Mouse (Mus musculus) MEL (cell line): ENCODE measurements at regions not wholly inside any gene's neighbourhood (a gene's known extent, or its start where the extent isn't known, plus 50 kb on each side); places are given as distances from the start of the nearest gene placed in this dataset.

ENCODE experiments used
- CHD1 ChIP-seq: IDR thresholded peaks from 2 replicates; pipeline ENCODE4 v1.6.1; 2012; ENCODE audit warnings: low read depth, mild to moderate bottlenecking, inconsistent platforms, low read length, improper control_type of control experiment
- CTCF ChIP-seq, 3 experiments: IDR thresholded peaks in 2 of 3; conservative IDR thresholded peaks in 1 of 3; 2 replicates each; pipeline ENCODE4 v1.5.1; 2011 to 2012; ENCODE audit warnings: low read length in 3 of 3, low read depth in 2 of 3, mild to moderate bottlenecking in 2 of 3, improper control_type of control experiment in 1 of 3, inconsistent platforms in 1 of 3, mixed read lengths in 1 of 3, moderate library complexity in 1 of 3; ENCODE audit not compliant: control insufficient read depth in 1 of 3, insufficient read depth in 1 of 3, poor library complexity in 1 of 3, severe bottlenecking in 1 of 3
- E2F4 ChIP-seq: IDR thresholded peaks from 2 replicates; pipeline ENCODE4 v1.6.1; 2011; ENCODE audit warnings: low read depth, low read length, improper control_type of control experiment, borderline replicate concordance
- GABPA ChIP-seq: IDR thresholded peaks from 2 replicates; pipeline ENCODE4 v1.6.1; 2012; ENCODE audit warnings: low read depth, mild to moderate bottlenecking, inconsistent platforms, low read length, improper control_type of control experiment, moderate library complexity
- GATA1 ChIP-seq: IDR thresholded peaks from 2 replicates; pipeline ENCODE4 v1.6.1; 2011; ENCODE audit warnings: low read depth, low read length, improper control_type of control experiment
- MAX ChIP-seq: IDR thresholded peaks from 2 replicates; pipeline ENCODE4 v1.6.1; 2011; ENCODE audit warnings: low read length, improper control_type of control experiment
- MAZ ChIP-seq: IDR thresholded peaks from 2 replicates; pipeline ENCODE4 v1.6.1; 2012; ENCODE audit warnings: low read depth, mild to moderate bottlenecking, inconsistent platforms, low read length, improper control_type of control experiment
- NRF1 ChIP-seq: IDR thresholded peaks from 2 replicates; pipeline ENCODE4 v1.6.1; 2014; ENCODE audit warnings: low read depth, mild to moderate bottlenecking, inconsistent platforms, low read length, improper control_type of control experiment, moderate library complexity; ENCODE audit not compliant: poor library complexity, insufficient read depth, severe bottlenecking
- POLR2A ChIP-seq, 2 experiments: IDR thresholded peaks; 2 replicates each; pipeline ENCODE4 v1.6.1; 2011 to 2012; ENCODE audit warnings: low read length in 2 of 2, mild to moderate bottlenecking in 2 of 2, control low read depth in 1 of 2, improper control_type of control experiment in 1 of 2, low read depth in 1 of 2, moderate library complexity in 1 of 2; ENCODE audit not compliant: control insufficient read depth in 1 of 2, insufficient read depth in 1 of 2, poor library complexity in 1 of 2
- TAL1 ChIP-seq: IDR thresholded peaks from 2 replicates; pipeline ENCODE4 v1.6.1; 2012; ENCODE audit warnings: mild to moderate bottlenecking, inconsistent platforms, low read length, moderate library complexity, mixed read lengths
- TCF12 ChIP-seq: IDR thresholded peaks from 2 replicates; pipeline ENCODE4 v1.6.1; 2014; ENCODE audit warnings: low read depth, mild to moderate bottlenecking, inconsistent platforms, low read length, improper control_type of control experiment, moderate library complexity
- USF1 ChIP-seq: IDR thresholded peaks from 2 replicates; pipeline ENCODE4 v1.6.1; 2014; ENCODE audit warnings: low read depth, mild to moderate bottlenecking, inconsistent platforms, low read length, improper control_type of control experiment, moderate library complexity
- ZNF384 ChIP-seq: IDR thresholded peaks from 2 replicates; pipeline ENCODE4 v1.6.1; 2012; ENCODE audit warnings: low read depth, mild to moderate bottlenecking, inconsistent platforms, low read length, improper control_type of control experiment

DNA sequence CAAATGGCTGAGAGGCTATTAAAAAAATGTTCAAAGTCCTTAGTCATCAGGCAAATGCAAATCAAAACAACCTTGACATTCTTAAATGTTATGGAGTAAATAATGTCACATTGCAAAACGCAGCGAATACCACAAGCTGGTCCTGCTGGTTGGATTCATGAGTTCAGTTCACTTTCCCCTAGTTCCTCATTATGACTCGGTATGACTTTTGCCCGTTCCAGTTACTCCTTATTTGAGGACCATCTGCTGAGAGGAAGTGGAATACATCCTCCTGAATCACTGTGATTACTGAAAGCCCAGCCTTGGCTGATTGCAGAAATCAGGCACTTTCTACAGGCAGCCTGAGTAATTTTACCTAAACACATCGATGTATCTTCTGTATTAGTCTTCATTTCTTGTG is 1276.9 kb downstream of the Efna5 start:
- TF ChIP-seq POLR2A (IDR thresholded peaks at IDR 0.05; ENCODE audit: control insufficient read depth in 1 of 2, insufficient read depth in 1 of 2, low read depth in 1 of 2, low read length in 2 of 2, poor library complexity in 1 of 2) = no peak
- no peak for TF ChIP-seq ZNF384
- TF ChIP-seq TAL1 = no peak
- TF ChIP-seq GATA1 = no peak
- TF ChIP-seq CTCF (IDR thresholded peaks at IDR 0.05 in 2 of 3, conservative IDR thresholded peaks at IDR 0.05 in 1 of 3; ENCODE audit: control insufficient read depth in 1 of 3, insufficient read depth in 1 of 3, low read depth in 2 of 3, low read length in 3 of 3, poor library complexity in 1 of 3, severe bottlenecking in 1 of 3) = no peak
- TF ChIP-seq MAX = no peak
- no peak for TF ChIP-seq MAZ
- TF ChIP-seq E2F4 = no peak
- no peak for TF ChIP-seq CHD1
- TF ChIP-seq TCF12 = no peak
- TF ChIP-seq NRF1 = no peak
- no peak for TF ChIP-seq GABPA
- no peak for TF ChIP-seq USF1
